Mouse (Mus musculus) limb, embryonic 11.5 days (tissue): ENCODE results near the gene Prr5l. TPM values are rescaled to one million over a fixed set of nuclear protein-coding genes. Genes with fewer than 3 reads are reported as not detected.

Experiments
- ATAC-seq: fragments of 200-750 bp; cut with Nextera tagmentation; 2 replicates; pipeline ENCODE4 v1.8.0; 2017; ENCODE audit warnings: low read depth; ENCODE audit not compliant: insufficient number of reproducible peaks, low FRiP score, low TSS enrichment
- DNase-seq: peaks from one replicate; pipeline ENCODE4 v3.0.0-alpha.2; 2015; ENCODE audit warnings: low spot score
- H3K27ac ChIP-seq: fragments of 300-500 bp; sonication (generic); replicated peaks from 2 replicates; pipeline ENCODE4 v1.5.1; 2014; ENCODE audit warnings: low read depth, mild to moderate bottlenecking, low read length
- H3K27me3 ChIP-seq: fragments of 300-500 bp; sonication (generic); 2 replicates; pipeline ENCODE4 v1.6.1; 2014; ENCODE audit warnings: mild to moderate bottlenecking, low read length, mixed read lengths; ENCODE audit not compliant: control insufficient read depth, insufficient read depth
- H3K36me3 ChIP-seq: fragments of 300-500 bp; sonication (generic); 2 replicates; pipeline ENCODE4 v1.6.1; 2014; ENCODE audit warnings: mild to moderate bottlenecking, low read length, moderate library complexity, mixed read lengths; ENCODE audit not compliant: control insufficient read depth, insufficient read depth
- H3K4me1 ChIP-seq: fragments of 300-500 bp; sonication (generic); 2 replicates; pipeline ENCODE4 v1.6.1; 2014; ENCODE audit warnings: low read length, mixed read lengths; ENCODE audit not compliant: control insufficient read depth, insufficient read depth
- H3K4me2 ChIP-seq: fragments of 300-500 bp; sonication (generic); 2 replicates; pipeline ENCODE4 v1.6.1; 2014; ENCODE audit warnings: low read depth, mild to moderate bottlenecking, moderate library complexity; ENCODE audit not compliant: severe bottlenecking
- H3K4me3 ChIP-seq: fragments of 300-500 bp; sonication (generic); 2 replicates; pipeline ENCODE4 v1.5.1; 2014; ENCODE audit warnings: low read depth, low read length
- H3K9ac ChIP-seq: fragments of 300-500 bp; sonication (generic); 2 replicates; pipeline ENCODE4 v1.6.1; 2014; ENCODE audit warnings: mild to moderate bottlenecking, low read length
- H3K9me3 ChIP-seq: fragments of 300-500 bp; sonication (generic); 2 replicates; pipeline ENCODE4 v1.6.1; 2016; ENCODE audit warnings: low read length; ENCODE audit not compliant: control insufficient read depth
- WGBS: fragments of 180-500 bp; shearing (Covaris S2); extraction: QIAGEN DNeasy Blood & Tissue Kit; methylation state at CpG from one replicate; pipeline ENCODE4 v1.1.7; 2014; 5-methylcytosine and 5-hydroxymethylcytosine counted together
- polyA plus RNA-seq: library from polyadenylated mRNA; unstranded; fragments of >200 nt; fragmentation: Nextera tagmentation; extraction: Ambion mirVana; gene quantifications from 2 replicates; pipeline ENCODE4 v1.2.1, GENCODE M21; 2014

Gene Prr5l
- polyA plus RNA-seq, 1 experiment from 2014 or later: 18.6 TPM

GRCm38 (mm10) chr2:101723333-101723881 is 159.4 kb downstream of the Prr5l start:
- H3K4me1 ChIP-seq: 0 out of 2 replicates have a peak, but pooled peaks cover 2% of the 10 kb centered on the region
- H3K27ac ChIP-seq: no peak overlapping the region
- no peak overlapping the region for H3K4me2 ChIP-seq
- no peaks in the 10 kb centered on the region for H3K9me3 ChIP-seq
- no peak overlapping the region for H3K4me3 ChIP-seq
- H3K27me3 ChIP-seq: no peaks in the 10 kb centered on the region
- ATAC-seq (no peak), DNase-seq (no peak)
- 79% methylated on average over 10 of the region's 10 CpGs for WGBS
- H3K36me3 ChIP-seq: no peaks in the 10 kb centered on the region
- H3K9ac ChIP-seq: no peak overlapping the region

GRCm38 (mm10) chr2:101722370-101723332 is 160.2 kb downstream of the Prr5l start:
- 0 out of 2 replicates have a peak overlapping the region, but pooled peaks have one; percentile 51 for H3K27ac ChIP-seq
- no peak overlapping the region for H3K4me3 ChIP-seq
- WGBS: 49% methylated on average over 8 of the region's 8 CpGs
- no peak for ATAC-seq
- 0 out of 2 replicates have a peak, but pooled peaks cover 2% of the 10 kb centered on the region for H3K4me1 ChIP-seq
- H3K4me2 ChIP-seq: no peak overlapping the region
- no peaks in the 10 kb centered on the region for H3K36me3 ChIP-seq
- no peak overlapping the region for H3K9ac ChIP-seq
- H3K27me3 ChIP-seq: no peaks in the 10 kb centered on the region
- DNase-seq: peak; percentile 29
- H3K9me3 ChIP-seq: no peaks in the 10 kb centered on the region

- Histone ChIP-seq H3K4me3 (no peak overlapping the region), H3K4me2 (no peak overlapping the region), H3K9ac (no peak overlapping the region), H3K27me3 (no peaks in the 10 kb centered on the region), H3K27ac (no peak overlapping the region), H3K36me3 (no peaks in the 10 kb centered on the region), H3K4me1 (0 out of 2 replicates have a peak, but pooled peaks cover 2% of the 10 kb centered on the region), H3K9me3 (no peaks in the 10 kb centered on the region)
- 90% methylated on average over 4 of the region's 4 CpGs for WGBS
- ATAC-seq: no peak
- DNase-seq: no peak
Measured at GRCm38 (mm10) chr2:101721835-101722234, 161.0 kb downstream of the Prr5l start.

- Histone ChIP-seq H3K4me1 (no peaks in the 10 kb centered on the region), H3K9me3 (no peaks in the 10 kb centered on the region), H3K4me3 (no peak overlapping the region), H3K9ac (no peak overlapping the region), H3K36me3 (no peaks in the 10 kb centered on the region), H3K4me2 (no peak overlapping the region), H3K27ac (no peak overlapping the region), H3K27me3 (no peaks in the 10 kb centered on the region)
- ATAC-seq (no peak), DNase-seq (no peak)
- 96% methylated on average over 13 of the region's 13 CpGs for WGBS
Measured at GRCm38 (mm10) chr2:101717162-101717561, 165.7 kb downstream of the Prr5l start.

- ATAC-seq: no peak
- Histone ChIP-seq H3K4me2 (no peak overlapping the region), H3K4me3 (no peak overlapping the region), H3K27me3 (no peaks in the 10 kb centered on the region), H3K9me3 (no peaks in the 10 kb centered on the region), H3K4me1 (no peaks in the 10 kb centered on the region), H3K9ac (no peak overlapping the region), H3K27ac (no peak overlapping the region), H3K36me3 (no peaks in the 10 kb centered on the region)
- WGBS: 86% methylated on average over 8 of the region's 8 CpGs
- peak; percentile 48 for DNase-seq
Measured at GRCm38 (mm10) chr2:101715650-101716323, 167.0 kb downstream of the Prr5l start.

GRCm38 (mm10) chr2:101711608-101712007 is 171.2 kb downstream of the Prr5l start:
- Histone ChIP-seq H3K9ac (no peak overlapping the region), H3K4me3 (no peak overlapping the region), H3K27ac (no peak overlapping the region), H3K27me3 (no peaks in the 10 kb centered on the region), H3K4me2 (no peak overlapping the region), H3K4me1 (no peaks in the 10 kb centered on the region; the same call in 1 of the 2 replicates), H3K36me3 (no peaks in the 10 kb centered on the region), H3K9me3 (no peaks in the 10 kb centered on the region)
- ATAC-seq (no peak), DNase-seq (no peak)
- WGBS: 89% methylated on average over 3 of the region's 3 CpGs

GRCm38 (mm10) chr2:101705941-101706485 is 176.8 kb downstream of the Prr5l start:
- DNase-seq: no peak
- Histone ChIP-seq H3K9me3 (no peaks in the 10 kb centered on the region), H3K9ac (no peak overlapping the region), H3K4me3 (no peak overlapping the region), H3K27ac (no peak overlapping the region), H3K36me3 (no peaks in the 10 kb centered on the region), H3K4me1 (no peaks in the 10 kb centered on the region; the same call in 1 of the 2 replicates), H3K4me2 (no peak overlapping the region), H3K27me3 (no peaks in the 10 kb centered on the region)
- ATAC-seq: peak; percentile 55; the same call in 1 of the 2 replicates
- WGBS: 60% methylated on average over 5 of the region's 5 CpGs

- DNase-seq (no peak), ATAC-seq (no peak)
- H3K4me3 ChIP-seq: no peak overlapping the region
- H3K4me2 ChIP-seq: no peak overlapping the region
- H3K36me3 ChIP-seq: no peaks in the 10 kb centered on the region; the same call in 1 of the 2 replicates
- H3K9me3 ChIP-seq: no peaks in the 10 kb centered on the region
- H3K27me3 ChIP-seq: no peaks in the 10 kb centered on the region
- no peak overlapping the region for H3K9ac ChIP-seq
- no peak overlapping the region for H3K27ac ChIP-seq
- 89% methylated on average over 4 of the region's 4 CpGs for WGBS
- no peaks in the 10 kb centered on the region for H3K4me1 ChIP-seq
Measured at GRCm38 (mm10) chr2:101699284-101699683, 183.5 kb downstream of the Prr5l start.
